Mouse (Mus musculus): ENCODE results near the gene Spty2d1. TPM values are rescaled to one million over a fixed set of nuclear protein-coding genes. Genes with fewer than 3 reads are reported as not detected.

Spty2d1 gene
- polyA plus RNA-seq, 1 experiment from 2014 or later, result 13.6 TPM

DNA sequence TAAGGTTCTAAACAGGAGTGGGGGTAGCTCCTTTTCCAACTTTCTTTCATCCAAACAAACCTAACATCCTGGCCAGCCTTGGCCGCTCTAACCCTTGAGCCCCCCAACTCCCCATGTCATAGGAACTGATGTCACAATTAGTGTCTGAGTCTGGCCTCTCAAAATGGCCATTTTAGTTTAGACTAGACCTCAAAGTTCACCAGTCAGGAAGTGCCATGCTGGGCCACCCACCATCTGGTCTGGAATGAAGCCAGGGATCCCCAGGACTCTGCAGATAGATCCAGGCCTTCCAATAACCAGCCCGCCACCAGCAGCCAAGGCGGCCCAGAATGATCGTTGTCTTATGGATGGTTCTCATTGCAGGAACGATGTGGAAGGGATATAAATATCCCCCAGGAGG is 21.6 kb downstream of the Spty2d1 start:
- Histone ChIP-seq H3K4me1 (replicated peaks) (peaks cover 2% of the 10 kb centered on the region; the same call in 1 of the 2 replicates), H3K4me2 (no peak overlapping the region), H3K27ac (peak overlapping the region; percentile 17; the same call in 1 of the 2 replicates), H3K4me3 (no peak overlapping the region), H3K27me3 (no peaks in the 10 kb centered on the region), H3K9me3 (replicated peaks) (no peaks in the 10 kb centered on the region), H3K9ac (no peak overlapping the region), H3K36me3 (peaks cover 2% of the 10 kb centered on the region; the same call in 1 of the 2 replicates)
- 55% methylated on average over 5 of the region's 5 CpGs for WGBS
- ATAC-seq (replicated peaks; ENCODE audit: insufficient number of reproducible peaks, insufficient read depth, low FRiP score, low read depth), result no peak

DNA sequence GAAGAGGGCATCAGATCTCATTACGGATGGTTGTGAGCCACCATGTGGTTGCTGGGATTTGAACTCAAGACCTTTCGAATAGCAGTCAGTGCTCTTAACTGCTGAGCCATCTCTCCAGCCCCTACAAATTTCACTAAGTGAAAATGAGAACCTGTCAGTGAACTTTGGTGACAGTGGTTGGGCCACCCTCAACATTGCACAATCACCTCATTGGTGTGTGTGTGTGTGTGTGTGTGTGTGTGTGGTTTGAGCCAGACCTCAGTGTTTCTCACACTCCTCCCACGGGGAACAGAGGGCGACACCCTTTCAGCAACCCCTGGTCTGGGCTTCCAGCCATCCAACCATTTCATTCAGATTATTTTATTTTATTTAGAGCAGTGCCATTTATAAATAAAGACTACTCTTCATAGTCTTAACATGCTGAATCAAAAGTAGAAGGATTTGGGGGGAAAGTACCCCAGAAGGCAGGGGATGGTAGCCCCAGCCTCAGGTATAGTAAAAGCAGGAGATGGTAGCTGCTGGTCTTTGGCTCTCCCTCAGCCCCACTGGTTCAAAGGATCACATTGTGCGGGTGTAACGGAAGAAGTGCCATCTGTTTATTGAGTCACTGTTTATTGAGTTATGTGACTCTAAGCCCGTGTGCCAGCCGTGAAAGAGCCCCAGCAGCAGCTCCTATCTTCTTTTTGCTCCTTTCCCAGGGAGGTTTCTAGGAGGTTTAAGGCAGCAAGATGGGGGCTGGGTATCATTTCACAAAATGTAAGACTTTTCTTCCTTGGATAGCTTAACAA is 22.3 kb downstream of the Spty2d1 start:
- 44% methylated on average over 8 of the region's 8 CpGs for WGBS
- no peak overlapping the region for H3K4me2 ChIP-seq
- H3K27ac ChIP-seq, result 0 out of 2 replicates have a peak overlapping the region, but pooled peaks have one; percentile 17
- peaks cover 2% of the 10 kb centered on the region; the same call in 1 of the 2 replicates for H3K4me1 ChIP-seq (replicated peaks)
- H3K9ac ChIP-seq, result no peak overlapping the region
- no peak overlapping the region for H3K4me3 ChIP-seq
- no peak for ATAC-seq (replicated peaks; ENCODE audit: insufficient number of reproducible peaks, insufficient read depth, low FRiP score, low read depth)
- no peaks in the 10 kb centered on the region for H3K36me3 ChIP-seq
- H3K9me3 ChIP-seq (replicated peaks), result no peaks in the 10 kb centered on the region
- no peaks in the 10 kb centered on the region for H3K27me3 ChIP-seq

DNA sequence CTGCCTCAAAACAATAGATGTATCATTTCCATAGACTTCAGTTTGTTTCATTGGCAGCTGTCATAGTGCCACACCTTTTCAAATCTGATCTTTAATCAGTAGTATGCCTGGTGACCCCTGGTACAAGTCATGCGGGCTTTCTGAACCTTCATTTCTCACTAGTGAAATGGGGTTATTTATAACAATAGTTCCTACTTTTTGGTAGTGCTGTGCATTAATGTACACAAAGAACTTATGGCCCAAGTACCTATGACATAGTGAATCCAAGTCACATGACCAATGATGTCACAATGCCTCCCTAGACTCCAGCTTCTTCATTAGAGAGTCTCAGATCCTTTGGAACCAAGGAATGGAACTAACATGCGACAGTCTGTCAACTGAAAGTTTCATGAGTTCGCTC is 24.9 kb downstream of the Spty2d1 start, which contains the start of gene Gm9999:
Gm9999 (plus strand) TSS at position 301 of the 400 bp plus-strand sequence.
- H3K4me1 ChIP-seq (replicated peaks), result no peaks in the 10 kb centered on the region; the same call in 1 of the 2 replicates
- no peak within 1 kb of the TSS for H3K4me3 ChIP-seq
- 82% methylated on average over 3 of the region's 3 CpGs for WGBS
- no peaks in the 10 kb centered on the region for H3K27me3 ChIP-seq
- H3K27ac ChIP-seq, result no peak within 1 kb of the TSS
- no peak within 1 kb of the TSS for H3K9ac ChIP-seq
- no peak for ATAC-seq (replicated peaks; ENCODE audit: insufficient number of reproducible peaks, insufficient read depth, low FRiP score, low read depth)
- no peaks in the 10 kb centered on the region for H3K36me3 ChIP-seq
- H3K4me2 ChIP-seq, result no peak within 1 kb of the TSS
- no peaks in the 10 kb centered on the region for H3K9me3 ChIP-seq (replicated peaks)

DNA sequence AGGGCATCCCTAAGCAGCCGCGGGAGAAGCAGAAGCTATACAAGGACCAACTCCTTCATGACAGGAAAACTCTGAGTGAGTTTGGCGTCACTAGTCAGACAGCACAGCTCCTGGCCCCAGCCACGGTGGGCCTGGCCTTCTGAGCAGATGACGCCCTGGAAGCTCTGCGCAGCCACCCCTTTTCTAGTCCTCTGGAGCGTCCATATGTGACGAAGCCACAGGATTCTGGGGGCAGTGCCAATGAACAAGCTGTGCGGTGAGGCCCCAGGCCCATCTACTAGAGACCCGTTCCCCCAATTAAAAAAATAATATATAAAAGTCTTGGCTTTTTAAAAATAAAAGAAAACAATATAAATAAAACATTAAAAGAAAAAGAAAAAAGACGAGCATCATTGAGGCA is 32.8 kb downstream of the Spty2d1 start:
- Histone ChIP-seq H3K9me3 (replicated peaks) (no peaks in the 10 kb centered on the region), H3K27me3 (no peaks in the 10 kb centered on the region), H3K4me2 (no peak overlapping the region), H3K4me3 (no peak overlapping the region), H3K27ac (no peak overlapping the region), H3K9ac (no peak overlapping the region), H3K4me1 (replicated peaks) (no peaks in the 10 kb centered on the region), H3K36me3 (no peaks in the 10 kb centered on the region)
- no peak for ATAC-seq (replicated peaks; ENCODE audit: insufficient number of reproducible peaks, insufficient read depth, low FRiP score, low read depth)
- WGBS, result 85% methylated on average over 11 of the region's 11 CpGs

DNA sequence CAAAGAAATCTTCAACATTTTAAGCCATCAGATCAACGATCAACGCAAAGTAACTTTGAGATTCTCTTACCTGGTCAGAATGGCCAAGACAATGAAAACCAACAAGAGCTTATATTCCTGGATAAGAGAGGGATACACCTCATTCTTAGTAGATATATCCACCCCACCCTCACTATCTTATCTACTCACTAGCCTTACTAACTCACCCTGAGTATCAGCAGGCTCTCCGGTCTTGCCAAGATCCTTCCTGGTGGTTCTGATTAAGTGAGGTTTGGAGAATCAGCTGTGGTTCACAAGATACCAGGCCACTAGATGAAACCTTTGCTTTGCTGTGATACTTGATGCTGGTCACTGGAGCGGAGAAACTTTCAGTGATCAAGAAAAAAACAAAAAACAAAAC is 33.6 kb downstream of the Spty2d1 start:
- no peak overlapping the region for H3K9ac ChIP-seq
- H3K4me3 ChIP-seq, result no peak overlapping the region
- H3K9me3 ChIP-seq (replicated peaks), result no peaks in the 10 kb centered on the region
- no peaks in the 10 kb centered on the region for H3K36me3 ChIP-seq
- no peak for ATAC-seq (replicated peaks; ENCODE audit: insufficient number of reproducible peaks, insufficient read depth, low FRiP score, low read depth)
- 93% methylated on average over 4 of the region's 4 CpGs for WGBS
- no peaks in the 10 kb centered on the region for H3K27me3 ChIP-seq
- H3K27ac ChIP-seq, result no peak overlapping the region
- H3K4me2 ChIP-seq, result no peak overlapping the region
- H3K4me1 ChIP-seq (replicated peaks), result no peaks in the 10 kb centered on the region

DNA sequence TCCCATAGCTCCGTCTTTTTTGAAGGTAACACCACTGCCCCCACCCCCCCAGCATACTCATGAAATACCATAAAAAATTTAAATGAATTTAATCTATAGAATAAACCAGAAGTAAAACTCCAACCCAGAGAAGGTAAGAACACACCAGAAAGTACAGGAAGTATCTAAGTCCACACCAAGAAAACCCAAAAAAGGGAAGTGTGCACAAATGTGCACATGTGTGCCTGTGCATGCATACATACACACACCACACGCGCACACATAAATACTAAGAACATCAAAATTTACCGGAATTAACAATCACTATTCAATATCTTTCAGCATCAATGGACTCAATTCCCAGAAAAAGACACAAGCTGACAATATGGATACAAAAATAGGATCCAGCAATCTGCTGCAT is 38.3 kb downstream of the Spty2d1 start:
- H3K27me3 ChIP-seq, result no peaks in the 10 kb centered on the region
- no peak overlapping the region for H3K4me2 ChIP-seq
- no peak overlapping the region for H3K9ac ChIP-seq
- 82% methylated on average over 4 of the region's 4 CpGs for WGBS
- H3K4me3 ChIP-seq, result no peak overlapping the region
- H3K36me3 ChIP-seq, result no peaks in the 10 kb centered on the region
- H3K4me1 ChIP-seq (replicated peaks), result no peaks in the 10 kb centered on the region
- no peak for ATAC-seq (replicated peaks; ENCODE audit: insufficient number of reproducible peaks, insufficient read depth, low FRiP score, low read depth)
- no peak overlapping the region for H3K27ac ChIP-seq
- no peaks in the 10 kb centered on the region for H3K9me3 ChIP-seq (replicated peaks)

DNA sequence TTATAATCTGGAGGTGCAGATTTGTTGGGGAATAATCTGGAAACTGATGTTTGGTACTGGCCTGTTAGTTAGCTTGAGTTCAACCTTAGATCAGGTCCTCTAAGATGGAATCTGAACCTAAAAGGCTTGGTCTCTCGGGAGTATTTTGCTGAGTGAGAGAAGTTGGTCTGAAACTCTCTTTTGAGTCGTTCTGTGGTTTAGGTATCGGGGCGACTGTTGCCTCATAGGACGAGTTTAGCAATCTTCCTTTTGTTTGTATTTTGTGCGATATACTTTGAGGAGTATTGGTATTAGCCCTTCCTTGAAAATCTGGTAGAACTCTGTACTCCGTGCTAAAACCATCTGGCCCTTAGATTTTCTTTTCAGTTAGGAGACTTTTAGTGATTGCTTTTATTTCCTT is 44.1 kb downstream of the Spty2d1 start:
- no peak overlapping the region for H3K4me3 ChIP-seq
- H3K27me3 ChIP-seq, result no peaks in the 10 kb centered on the region
- H3K9me3 ChIP-seq (replicated peaks), result no peaks in the 10 kb centered on the region
- H3K27ac ChIP-seq, result no peak overlapping the region
- H3K4me1 ChIP-seq (replicated peaks), result peaks cover 24% of the 10 kb centered on the region
- H3K9ac ChIP-seq, result no peak overlapping the region
- H3K36me3 ChIP-seq, result no peaks in the 10 kb centered on the region
- H3K4me2 ChIP-seq, result no peak overlapping the region
- ATAC-seq (replicated peaks; ENCODE audit: insufficient number of reproducible peaks, insufficient read depth, low FRiP score, low read depth), result no peak
- whole genome bisulfite sequencing, result 79% methylated on average over 7 of the region's 7 CpGs

DNA sequence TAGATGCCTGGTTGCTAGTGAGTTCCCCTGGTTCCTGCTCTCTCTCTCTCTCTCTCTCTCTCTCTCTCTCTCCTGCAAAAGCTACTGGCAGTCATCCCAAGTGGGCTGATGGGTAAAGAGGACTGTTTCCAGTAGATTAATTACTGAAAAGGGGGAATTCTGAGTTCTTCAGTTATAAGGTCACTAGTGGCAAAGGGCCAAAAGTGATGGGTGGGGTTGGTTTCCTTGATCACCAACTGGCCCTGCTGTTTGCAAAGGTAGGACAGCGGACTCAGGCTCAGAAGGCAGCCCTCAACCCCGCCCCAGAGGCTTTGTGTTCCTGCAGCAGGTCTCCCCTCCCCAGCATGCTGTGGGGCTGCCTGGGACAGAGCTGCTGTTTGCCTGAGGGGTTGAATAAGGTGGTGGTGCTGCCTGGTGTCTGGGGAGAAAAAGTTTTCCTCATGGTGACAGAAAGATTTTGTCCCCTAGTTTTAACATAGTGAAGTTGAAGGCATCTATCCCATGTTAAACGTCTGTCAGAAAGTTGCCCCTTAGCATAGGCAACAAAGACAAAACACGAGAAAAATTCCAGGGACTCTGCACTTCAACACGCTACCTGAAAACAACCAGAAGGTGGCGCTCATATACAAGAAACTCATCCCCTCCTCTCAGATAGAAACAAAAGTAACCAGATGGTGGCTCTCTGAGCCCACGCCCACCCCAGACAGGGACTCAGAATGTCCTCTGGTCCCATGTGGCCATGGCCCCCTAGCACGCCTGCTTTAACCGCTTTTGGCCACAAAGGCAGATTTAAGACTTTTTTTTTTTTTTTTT is 45.2 kb downstream of the Spty2d1 start:
- Histone ChIP-seq H3K4me1 (replicated peaks) (peaks cover 27% of the 10 kb centered on the region), H3K27ac (peak overlapping the region; percentile 72), H3K9ac (no peak overlapping the region), H3K4me2 (peak overlapping the region; percentile 51), H3K27me3 (no peaks in the 10 kb centered on the region), H3K9me3 (replicated peaks) (no peaks in the 10 kb centered on the region), H3K36me3 (no peaks in the 10 kb centered on the region), H3K4me3 (no peak overlapping the region)
- peak; percentile 65 for ATAC-seq (replicated peaks; ENCODE audit: insufficient number of reproducible peaks, insufficient read depth, low FRiP score, low read depth)
- 2% methylated on average over 9 of the region's 9 CpGs for WGBS

DNA sequence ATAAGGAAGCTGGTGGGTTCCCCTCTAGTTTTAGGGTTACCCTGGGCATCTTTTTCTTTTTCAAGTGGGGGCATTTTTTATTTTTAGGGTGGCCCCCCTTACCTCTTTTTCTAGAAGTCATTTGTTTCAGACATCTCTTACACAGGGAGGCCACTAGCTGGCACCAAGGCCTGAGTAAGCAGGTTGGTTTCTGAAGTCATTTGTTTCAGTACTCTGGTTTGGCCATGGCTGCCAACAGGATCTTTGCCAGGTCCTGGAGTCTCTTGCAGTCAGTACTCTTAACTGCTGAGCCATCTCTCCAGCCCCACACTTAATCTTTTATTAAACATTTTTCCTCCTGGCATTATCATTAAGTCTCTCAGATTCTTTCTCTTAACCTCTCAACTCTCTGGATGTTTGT is 46.1 kb downstream of the Spty2d1 start:
- no peak for ATAC-seq (replicated peaks; ENCODE audit: insufficient number of reproducible peaks, insufficient read depth, low FRiP score, low read depth)
- H3K36me3 ChIP-seq, result no peaks in the 10 kb centered on the region
- H3K4me1 ChIP-seq (replicated peaks), result peaks cover 33% of the 10 kb centered on the region
- peak overlapping the region; percentile 72 for H3K27ac ChIP-seq
- no peaks in the 10 kb centered on the region for H3K9me3 ChIP-seq (replicated peaks)
- H3K4me3 ChIP-seq, result no peak overlapping the region
- H3K4me2 ChIP-seq, result no peak overlapping the region
- H3K27me3 ChIP-seq, result no peaks in the 10 kb centered on the region
- no peak overlapping the region for H3K9ac ChIP-seq

DNA sequence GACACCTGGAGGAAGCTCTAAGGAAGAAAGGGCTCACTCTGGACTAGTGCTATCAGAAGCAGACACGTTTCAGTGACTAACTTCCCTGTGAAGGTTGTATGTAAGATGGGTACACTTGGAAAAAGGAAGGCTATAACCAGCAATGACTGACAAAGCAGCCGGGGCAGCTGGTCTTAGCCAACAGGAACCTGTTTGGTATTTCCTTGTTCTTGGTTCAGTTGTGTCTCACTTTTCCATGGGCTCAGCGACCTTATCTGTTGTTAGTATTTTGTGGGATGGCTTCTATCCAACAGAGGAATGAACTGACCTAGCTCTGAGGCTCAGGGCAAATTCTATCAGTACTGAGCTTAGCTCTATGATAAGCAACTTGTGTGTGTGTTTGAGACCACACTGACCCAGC is 47.2 kb downstream of the Spty2d1 start:
- no peaks in the 10 kb centered on the region for H3K9me3 ChIP-seq (replicated peaks)
- no peak overlapping the region for H3K4me3 ChIP-seq
- peaks cover 35% of the 10 kb centered on the region for H3K4me1 ChIP-seq (replicated peaks)
- no peaks in the 10 kb centered on the region for H3K36me3 ChIP-seq
- no peak for ATAC-seq (replicated peaks; ENCODE audit: insufficient number of reproducible peaks, insufficient read depth, low FRiP score, low read depth)
- no peak overlapping the region for H3K9ac ChIP-seq
- no peaks in the 10 kb centered on the region for H3K27me3 ChIP-seq
- no peak overlapping the region for H3K4me2 ChIP-seq
- 40% methylated on average over 3 of the region's 3 CpGs for WGBS
- no peak overlapping the region for H3K27ac ChIP-seq

DNA sequence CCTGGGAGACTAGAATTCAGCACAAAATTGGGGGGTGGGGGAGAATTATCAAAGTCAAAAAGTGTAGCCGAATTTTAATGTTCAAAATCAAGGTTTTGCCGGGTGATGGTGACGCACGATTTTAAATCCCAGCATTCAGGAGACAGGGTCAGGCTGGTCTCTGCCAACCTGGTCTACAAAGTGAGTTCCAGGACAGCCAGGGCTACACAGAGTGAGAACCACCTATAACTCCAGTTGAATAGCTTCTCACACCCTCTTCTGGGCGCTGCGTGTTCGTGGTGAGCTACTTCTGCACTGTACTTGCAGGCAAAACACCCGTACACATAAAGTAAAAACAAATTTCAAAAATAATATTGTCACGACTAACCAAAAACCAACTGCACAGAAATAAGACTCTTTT is 49.4 kb downstream of the Spty2d1 start:
- no peak overlapping the region for H3K27ac ChIP-seq
- no peaks in the 10 kb centered on the region for H3K27me3 ChIP-seq
- peak overlapping the region; percentile 70 for H3K4me3 ChIP-seq
- no peak for ATAC-seq (replicated peaks; ENCODE audit: insufficient number of reproducible peaks, insufficient read depth, low FRiP score, low read depth)
- peaks cover 13% of the 10 kb centered on the region for H3K36me3 ChIP-seq
- H3K4me2 ChIP-seq, result peak overlapping the region; percentile 90
- 16% methylated on average over 9 of the region's 9 CpGs for WGBS
- H3K9ac ChIP-seq, result peak overlapping the region; percentile 74
- peaks cover 35% of the 10 kb centered on the region for H3K4me1 ChIP-seq (replicated peaks)
- no peaks in the 10 kb centered on the region for H3K9me3 ChIP-seq (replicated peaks)
